Mouse (Mus musculus) ovary, adult 18-20 months (tissue): ENCODE measurements around the gene Irf7.

Experiments used
- DNase-seq: peaks from one replicate; pipeline ENCODE4 v3.0.0; 2022; ENCODE audit warnings: low spot score, mixed read lengths

Gene Irf7

DNA sequence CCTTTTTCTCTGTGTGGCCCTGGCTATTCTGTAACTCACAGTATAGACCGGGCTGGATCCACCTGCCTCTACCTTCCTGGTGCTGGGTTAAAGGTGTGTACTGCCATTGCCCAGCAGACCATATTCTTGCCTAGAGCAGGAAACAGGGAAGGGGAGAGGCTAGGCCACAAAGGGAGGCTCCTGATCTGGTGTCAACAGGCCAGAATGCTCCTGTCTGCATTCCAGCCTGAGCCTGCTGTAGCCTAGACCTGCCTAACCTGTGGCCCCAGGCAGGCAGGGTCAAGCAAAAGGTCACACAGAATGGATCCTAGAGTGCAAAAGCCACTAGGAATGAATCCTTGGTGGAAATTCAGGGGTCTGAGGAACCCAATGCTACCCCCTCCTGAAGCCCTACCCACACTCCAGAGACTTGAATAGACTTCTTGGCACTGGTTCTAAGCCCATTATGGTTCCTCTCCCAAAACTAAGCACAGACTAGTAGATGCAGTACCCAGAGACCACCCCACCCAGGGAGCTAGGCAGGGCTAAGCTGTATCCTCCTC is 46.7 kb downstream of the Irf7 start:
- no peak for DNase-seq

DNA sequence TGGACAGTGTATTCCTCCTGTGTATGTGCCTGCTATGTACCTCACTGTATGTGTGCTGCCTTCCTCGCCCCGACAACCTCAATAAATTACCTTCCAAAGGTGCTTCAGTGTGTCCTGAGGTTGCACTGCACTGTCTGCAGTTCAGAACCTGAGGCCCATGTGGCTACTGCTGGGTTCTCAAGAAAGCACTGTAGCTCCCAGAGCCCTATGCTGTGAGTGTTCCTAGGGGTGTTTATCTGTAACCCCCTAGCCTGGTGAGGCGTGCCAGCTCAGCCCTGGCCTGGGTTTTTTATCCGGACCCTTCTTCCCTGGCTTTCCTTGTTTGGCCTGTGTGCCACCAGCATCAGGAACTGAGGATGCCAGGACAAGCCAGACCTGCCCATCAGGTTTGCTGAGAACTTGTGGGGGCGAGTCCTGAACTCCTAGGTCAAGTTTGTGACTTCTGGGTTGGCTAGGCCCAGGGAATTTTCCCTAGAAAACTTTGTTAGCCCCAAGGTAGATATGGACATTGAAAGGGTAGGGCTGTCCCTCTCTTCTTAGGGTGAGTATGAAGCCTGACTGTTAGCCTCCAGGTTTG is 47.6 kb downstream of the Irf7 start:
- no peak for DNase-seq

- no peak for DNase-seq
These were observed 48.1 kb downstream of the Irf7 start for GRCm38 (mm10) chr7:141218141-141218540.

DNA sequence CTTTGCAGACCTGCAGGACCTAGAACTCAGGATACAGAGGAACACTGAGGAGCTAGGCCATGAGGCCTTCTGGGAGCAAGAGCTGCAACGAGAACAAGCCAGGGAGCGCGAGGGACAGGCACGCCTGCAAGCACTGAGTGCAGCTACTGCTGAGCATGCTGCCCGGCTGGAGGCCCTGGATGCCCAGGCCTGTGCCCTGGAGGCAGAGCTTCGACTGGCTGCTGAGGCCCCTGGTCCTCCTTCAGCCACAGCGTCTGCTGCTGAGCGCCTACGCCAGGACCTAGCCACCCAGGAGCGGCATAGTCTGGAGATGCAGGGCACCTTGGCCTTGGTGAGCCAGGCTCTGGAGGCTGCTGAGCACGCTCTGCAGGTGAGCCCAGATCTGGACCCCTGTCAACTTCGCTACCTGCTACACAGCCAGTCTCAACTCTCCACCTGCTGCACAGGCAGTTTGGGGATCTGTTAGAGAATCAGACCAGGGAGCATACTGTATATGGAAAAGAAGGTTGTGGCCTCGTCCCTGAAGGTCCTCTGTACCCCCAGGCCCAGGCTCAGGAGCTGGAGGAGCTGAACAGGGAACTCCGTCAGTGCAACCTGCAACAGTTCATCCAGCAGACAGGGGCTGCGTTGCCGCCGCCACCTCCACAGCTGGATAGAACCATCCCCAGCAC is 48.8 kb downstream of the Irf7 start:
- no peak for DNase-seq

DNA sequence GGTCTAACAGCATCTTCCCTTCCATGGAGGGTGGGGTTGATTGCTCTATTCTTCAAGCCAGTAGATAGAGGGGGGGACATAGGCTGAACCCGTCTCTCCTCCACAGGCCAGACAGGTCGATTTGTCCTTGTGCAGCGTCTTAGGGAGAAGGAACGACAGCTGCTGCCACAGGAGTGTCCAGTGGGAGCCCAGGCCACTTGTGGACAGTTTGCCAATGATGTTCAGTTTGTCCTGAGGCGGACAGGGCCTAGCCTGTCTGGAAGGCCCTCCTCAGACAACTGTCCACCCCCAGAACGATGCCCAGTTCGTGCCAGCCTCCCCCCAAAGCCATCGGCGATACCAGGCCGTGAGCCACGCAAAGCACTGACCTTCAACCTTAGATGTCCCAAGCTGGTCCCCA is 49.4 kb downstream of the Irf7 start:
- DNase-seq: no peak

GRCm38 (mm10) chr7:141215880-141216733 is 50.2 kb downstream of the Irf7 start:
- no peak for DNase-seq

DNA sequence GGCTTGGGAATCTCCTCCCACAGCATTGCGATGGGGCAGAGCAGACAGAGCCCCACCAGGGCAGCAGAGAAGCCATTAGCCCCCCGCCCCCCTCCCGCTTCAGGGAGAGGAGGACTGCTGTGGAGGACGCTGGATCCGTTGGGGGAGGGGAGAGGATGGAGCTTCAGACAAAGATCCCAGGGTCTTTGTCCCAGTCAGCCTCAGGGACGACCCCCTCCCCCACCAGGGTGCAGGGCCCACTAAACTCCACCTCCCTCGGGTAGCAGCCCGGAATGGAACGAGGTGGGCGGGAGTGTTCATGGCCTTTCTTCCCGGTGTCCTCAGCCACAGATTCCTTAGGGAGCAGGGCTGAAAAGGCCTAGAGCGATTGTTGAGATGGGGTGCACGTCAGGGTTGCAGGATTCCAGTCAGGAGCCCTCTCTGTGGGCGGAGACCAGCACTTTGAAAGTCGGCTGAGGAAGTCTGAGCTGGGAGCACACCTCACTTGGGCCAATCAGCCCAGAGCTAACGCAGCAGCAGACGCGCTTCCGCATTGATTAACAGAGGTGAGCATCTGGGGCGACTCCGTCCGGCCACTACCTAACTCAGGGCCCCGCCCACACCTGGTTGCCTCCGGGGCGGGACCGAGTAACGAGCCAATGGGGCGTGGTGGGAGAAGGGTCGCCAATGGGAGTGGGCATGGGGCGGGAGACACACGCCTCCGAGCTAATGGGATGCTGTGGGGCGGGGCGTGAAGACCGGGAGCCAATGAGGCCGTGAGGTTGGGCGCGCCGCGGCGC is 51.0 kb downstream of the Irf7 start, which contains the start of gene Rassf7:
TSS of gene Rassf7 (plus strand) at position 760 of the 779 bp plus-strand sequence.
- peak; percentile 91 for DNase-seq

GRCm38 (mm10) chr7:141214310-141214709 is 52.0 kb downstream of the Irf7 start:
- DNase-seq: no peak

GRCm38 (mm10) chr7:141213605-141214235 is 52.6 kb downstream of the Irf7 start, which contains the start of gene Lmntd2:
TSS of gene Lmntd2 (minus strand) at chr7:141214080.
- no peak for DNase-seq

- no peak for DNase-seq
These were observed 53.1 kb downstream of the Irf7 start for GRCm38 (mm10) chr7:141213133-141213532.
